Mouse (Mus musculus) testis, adult 2 months (tissue): Measurements from ENCODE around the gene Ufsp2.

Source experiments
- CTCF ChIP-seq: fragments of 200-500 bp; IDR thresholded peaks from 2 replicates; pipeline ENCODE4 v1.5.1; 2012; ENCODE audit warnings: low read depth, mild to moderate bottlenecking, inconsistent platforms, low read length, moderate library complexity; ENCODE audit not compliant: control insufficient read depth, insufficient read depth, insufficient replicate concordance
- POLR2A ChIP-seq: fragments of 200-500 bp; IDR thresholded peaks from 2 replicates; pipeline ENCODE4 v1.6.1; 2012; ENCODE audit warnings: low read depth, mild to moderate bottlenecking, inconsistent platforms, low read length, moderate library complexity; ENCODE audit not compliant: control insufficient read depth

DNA sequence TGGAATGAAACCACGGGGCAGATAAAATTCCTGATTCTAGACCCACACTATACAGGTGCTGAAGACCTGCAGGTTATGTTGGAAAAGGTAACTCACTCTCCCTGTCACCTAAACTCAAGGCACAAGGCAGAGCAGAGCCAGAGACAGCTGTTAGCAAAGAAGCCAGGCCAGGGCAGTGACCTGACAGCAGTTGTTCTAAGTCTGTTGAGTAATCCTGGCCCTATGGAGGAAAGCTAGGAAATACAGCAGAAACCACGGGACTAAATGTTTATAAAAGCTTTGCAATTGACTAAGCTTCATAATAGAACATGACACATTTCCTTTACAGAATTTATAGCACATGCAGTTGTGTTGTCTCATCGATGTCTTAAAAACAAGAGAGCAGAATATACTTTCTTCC, 20.2 kb downstream of the Ufsp2 start:
- TF ChIP-seq CTCF: no peak
- no peak for TF ChIP-seq POLR2A
